Mouse (Mus musculus) layer of hippocampus, adult 2 months (tissue): ENCODE results near the gene Sdc4. TPM values are rescaled to one million over a fixed set of nuclear protein-coding genes. Genes with fewer than 3 reads are reported as not detected.

Experiments used
- DNase-seq, 2 experiments: peaks; one replicate each; pipeline ENCODE4 v3.0.0; 2022; ENCODE audit warnings: low spot score in 2 of 2
- H3K27ac ChIP-seq: fragments of 200-600 bp; 2 replicates; pipeline ENCODE4 v1.8.1; 2022
- H3K4me3 ChIP-seq: fragments of 200-600 bp; 2 replicates; pipeline ENCODE4 v1.8.1; 2022; ENCODE audit warnings: mild to moderate bottlenecking
- CTCF ChIP-seq: fragments of 200-600 bp; conservative IDR thresholded peaks from 2 replicates; pipeline ENCODE4 v1.8.1; 2022; ENCODE audit warnings: antibody characterized with exemption, mild to moderate bottlenecking, moderate library complexity
- long read RNA-seq, 2 experiments: library from polyadenylated mRNA; stranded (forward); transcript quantifications; one replicate each; pipeline ENCODE4 v2.0.0; 2021; ENCODE audit warnings: borderline mapping rate in 2 of 2
- total RNA-seq, 2 experiments: library from RNA; stranded (reverse); gene quantifications; 2 replicates each; pipeline ENCODE4 v1.2.3; 2021

Sdc4 gene
- 100 to 1,000 TPM; 122 to 137 TPM for total RNA-seq
- long read RNA-seq, experiment 1, partial matches to known transcripts = 1 of 11 reads
- long read RNA-seq, experiment 1, other reads (novel, unspliced or antisense) = 7 of 11 reads
- long read RNA-seq, experiment 2, transcript Sdc4-201 (5 exons, 2,458 nt) = major isoform, 5 of 14 reads
- long read RNA-seq, experiment 2, partial matches to known transcripts = 1 of 14 reads
- long read RNA-seq, experiment 2, other reads (novel, unspliced or antisense) = 8 of 14 reads

- no peak for TF ChIP-seq CTCF
- Histone ChIP-seq H3K27ac (peak within 1 kb of the TSS; percentile 81), H3K4me3 (peak within 1 kb of the TSS; percentile 51)
- DNase-seq = no peak
Measured at GRCm38 (mm10) chr2:164443460-164444000, at the start of gene Sdc4. Gene Sdc4, minus strand, starts transcription at chr2:164443887.

GRCm38 (mm10) chr2:164487812-164488211 is 44.1 kb upstream of the Sdc4 start:
- peak; percentile 47 to 51 for DNase-seq
- Histone ChIP-seq H3K4me3 (peak overlapping the region; percentile 89), H3K27ac (peak overlapping the region; percentile 99)
- no peak for TF ChIP-seq CTCF

- no peak for DNase-seq
- Histone ChIP-seq H3K27ac (peak overlapping the region; percentile 99), H3K4me3 (peak overlapping the region; percentile 89)
- TF ChIP-seq CTCF = no peak
Measured at GRCm38 (mm10) chr2:164487115-164487527, 43.4 kb upstream of the Sdc4 start.

- no peak; the same call in 1 of the 2 replicates for TF ChIP-seq CTCF
- peak in 1 of 2 experiments; percentile 74 for DNase-seq
- H3K27ac ChIP-seq = peak overlapping the region; percentile 99
- peak overlapping the region; percentile 89 for H3K4me3 ChIP-seq
Measured at GRCm38 (mm10) chr2:164486258-164487114, 42.8 kb upstream of the Sdc4 start.

- DNase-seq = peak in 1 of 2 experiments; percentile 68
- no peak for TF ChIP-seq CTCF
- Histone ChIP-seq H3K4me3 (peak within 1 kb of the TSS; percentile 89), H3K27ac (peak within 1 kb of the TSS; percentile 99)
Measured at GRCm38 (mm10) chr2:164485681-164486257, 42.1 kb upstream of the Sdc4 start, which contains the start of gene Dbndd2. Gene Dbndd2, plus strand, starts transcription at chr2:164486106.

GRCm38 (mm10) chr2:164473624-164474023 is 29.9 kb upstream of the Sdc4 start, which contains the start of gene Trp53tg5:
Gene Trp53tg5, minus strand, starts transcription at chr2:164473724.
- no peak for DNase-seq
- Histone ChIP-seq H3K4me3 (no peak within 1 kb of the TSS), H3K27ac (no peak within 1 kb of the TSS)
- TF ChIP-seq CTCF = no peak

- no peak overlapping the region for H3K4me3 ChIP-seq
- DNase-seq = peak; percentile 53 to 68
- H3K27ac ChIP-seq = no peak overlapping the region
- peak; percentile 88 for TF ChIP-seq CTCF
Measured at GRCm38 (mm10) chr2:164470254-164470653, 26.6 kb upstream of the Sdc4 start.

GRCm38 (mm10) chr2:164466787-164467186 is 23.1 kb upstream of the Sdc4 start:
- H3K27ac ChIP-seq = no peak overlapping the region
- DNase-seq = no peak
- no peak for TF ChIP-seq CTCF
- H3K4me3 ChIP-seq = no peak overlapping the region

- Histone ChIP-seq H3K4me3 (no peak overlapping the region), H3K27ac (0 out of 2 replicates have a peak overlapping the region, but pooled peaks have one; percentile 10)
- TF ChIP-seq CTCF = no peak
- DNase-seq = no peak
Measured at GRCm38 (mm10) chr2:164465161-164465560, 21.5 kb upstream of the Sdc4 start.

- Histone ChIP-seq H3K4me3 (peak within 1 kb of the TSS; percentile 97), H3K27ac (peak within 1 kb of the TSS; percentile 97)
- peak; percentile 92 for TF ChIP-seq CTCF
Measured at GRCm38 (mm10) chr2:164460745-164461551, 17.3 kb upstream of the Sdc4 start, which contains the start of gene Gm20458. Gene Gm20458, plus strand, starts transcription at chr2:164460967.

GRCm38 (mm10) chr2:164458535-164458934 is 14.8 kb upstream of the Sdc4 start:
- DNase-seq = no peak
- H3K27ac ChIP-seq = no peak overlapping the region
- no peak for TF ChIP-seq CTCF
- no peak overlapping the region for H3K4me3 ChIP-seq

More at GRCm38 (mm10) chr2:164460745-164461551, 17.3 kb upstream of the Sdc4 start, which contains the start of gene Gm20458:
- DNase-seq = peak; percentile 96 to 99

- no peak for TF ChIP-seq CTCF
- H3K27ac ChIP-seq = no peak overlapping the region
Measured at GRCm38 (mm10) chr2:164457942-164458341, 14.3 kb upstream of the Sdc4 start.

More at GRCm38 (mm10) chr2:164457942-164458341, 14.3 kb upstream of the Sdc4 start:
- DNase-seq = no peak
- H3K4me3 ChIP-seq = no peak overlapping the region
